Mouse (Mus musculus) MEL (cell line): ENCODE measurements around the gene Celf2. TPM values are rescaled to one million over a fixed set of nuclear protein-coding genes. Genes with fewer than 3 reads are reported as not detected.

Source experiments
- DNase-seq: peaks from one replicate; pipeline ENCODE4 v3.0.0; 2011; ENCODE audit warnings: low read depth, low spot score
- H3K27ac ChIP-seq: 2 replicates; pipeline ENCODE4 v1.5.1; 2012; ENCODE audit warnings: low read depth, mild to moderate bottlenecking, control low read depth, low read length, moderate library complexity; ENCODE audit not compliant: control insufficient read depth
- H3K27me3 ChIP-seq, 2 experiments: fragments of 150-350 bp in 1 of 2; sonication (generic) in 1 of 2; 2 replicates each; pipeline ENCODE4 v1.6.1; 2012; ENCODE audit warnings: low read length in 2 of 2, mild to moderate bottlenecking in 2 of 2, improper control_type of control experiment in 1 of 2, moderate library complexity in 1 of 2; ENCODE audit not compliant: insufficient read depth in 2 of 2, control insufficient read depth in 1 of 2
- H3K36me3 ChIP-seq, 2 experiments: 2 replicates each; pipeline ENCODE4 v1.6.1; 2012 to 2014; ENCODE audit warnings: low read length in 2 of 2, improper control_type of control experiment in 1 of 2, inconsistent platforms in 1 of 2, mild to moderate bottlenecking in 1 of 2; ENCODE audit not compliant: insufficient read depth in 2 of 2, control insufficient read depth in 1 of 2
- H3K4me1 ChIP-seq, 2 experiments: fragments of 150-350 bp in 1 of 2; sonication (generic) in 1 of 2; 2 replicates each; pipeline ENCODE4 v1.6.1; 2012; ENCODE audit warnings: low read length in 2 of 2, improper control_type of control experiment in 1 of 2, mild to moderate bottlenecking in 1 of 2; ENCODE audit not compliant: insufficient read depth in 2 of 2, control insufficient read depth in 1 of 2
- H3K4me3 ChIP-seq, 2 experiments: fragments of 150-350 bp in 1 of 2; sonication (generic) in 1 of 2; 2 replicates each; pipeline ENCODE4 v1.5.1; 2012; ENCODE audit warnings: low read depth in 2 of 2, low read length in 2 of 2, mild to moderate bottlenecking in 2 of 2, moderate library complexity in 2 of 2, control low read depth in 1 of 2, improper control_type of control experiment in 1 of 2; ENCODE audit not compliant: control insufficient read depth in 1 of 2, insufficient read depth in 1 of 2
- H3K79me2 ChIP-seq: 2 replicates; pipeline ENCODE4 v1.6.1; 2012; ENCODE audit warnings: mild to moderate bottlenecking, low read length, moderate library complexity; ENCODE audit not compliant: control insufficient read depth, poor library complexity, insufficient read depth
- H3K9ac ChIP-seq: 2 replicates; pipeline ENCODE4 v1.6.1; 2012; ENCODE audit warnings: low read depth, mild to moderate bottlenecking, control low read depth, low read length, moderate library complexity; ENCODE audit not compliant: control insufficient read depth, poor library complexity, severe bottlenecking
- H3K9me3 ChIP-seq: fragments of 150-350 bp; sonication (generic); replicated peaks from 2 replicates; pipeline ENCODE4 v1.6.1; 2012; ENCODE audit warnings: mild to moderate bottlenecking, low read length, improper control_type of control experiment, moderate library complexity; ENCODE audit not compliant: insufficient read depth
- BHLHE40 ChIP-seq: IDR thresholded peaks from 2 replicates; pipeline ENCODE4 v1.6.1; 2012; ENCODE audit warnings: low read depth, mild to moderate bottlenecking, inconsistent platforms, low read length, improper control_type of control experiment, borderline replicate concordance
- CHD1 ChIP-seq: IDR thresholded peaks from 2 replicates; pipeline ENCODE4 v1.6.1; 2012; ENCODE audit warnings: low read depth, mild to moderate bottlenecking, inconsistent platforms, low read length, improper control_type of control experiment
- E2F4 ChIP-seq: IDR thresholded peaks from 2 replicates; pipeline ENCODE4 v1.6.1; 2011; ENCODE audit warnings: low read depth, low read length, improper control_type of control experiment, borderline replicate concordance
- ELF1 ChIP-seq: IDR thresholded peaks from 2 replicates; pipeline ENCODE4 v1.6.1; 2014; ENCODE audit warnings: low read depth, mild to moderate bottlenecking, inconsistent platforms, low read length, improper control_type of control experiment, moderate library complexity
- GABPA ChIP-seq: IDR thresholded peaks from 2 replicates; pipeline ENCODE4 v1.6.1; 2012; ENCODE audit warnings: low read depth, mild to moderate bottlenecking, inconsistent platforms, low read length, improper control_type of control experiment, moderate library complexity
- GATA1 ChIP-seq: IDR thresholded peaks from 2 replicates; pipeline ENCODE4 v1.6.1; 2011; ENCODE audit warnings: low read depth, low read length, improper control_type of control experiment
- HCFC1 ChIP-seq: IDR thresholded peaks from 2 replicates; pipeline ENCODE4 v1.6.1; 2012; ENCODE audit warnings: low read depth, mild to moderate bottlenecking, inconsistent platforms, low read length, improper control_type of control experiment, moderate library complexity
- MAZ ChIP-seq: IDR thresholded peaks from 2 replicates; pipeline ENCODE4 v1.6.1; 2012; ENCODE audit warnings: low read depth, mild to moderate bottlenecking, inconsistent platforms, low read length, improper control_type of control experiment
- MXI1 ChIP-seq: IDR thresholded peaks from 2 replicates; pipeline ENCODE4 v1.6.1; 2011; ENCODE audit warnings: mild to moderate bottlenecking, low read depth, low read length, improper control_type of control experiment
- MYB ChIP-seq: IDR thresholded peaks from 2 replicates; pipeline ENCODE4 v1.6.1; 2011; ENCODE audit warnings: mild to moderate bottlenecking, low read depth, low read length, improper control_type of control experiment
- POLR2A ChIP-seq, 2 experiments: IDR thresholded peaks; 2 replicates each; pipeline ENCODE4 v1.6.1; 2011 to 2012; ENCODE audit warnings: low read length in 2 of 2, mild to moderate bottlenecking in 2 of 2, control low read depth in 1 of 2, improper control_type of control experiment in 1 of 2, low read depth in 1 of 2, moderate library complexity in 1 of 2; ENCODE audit not compliant: control insufficient read depth in 1 of 2, insufficient read depth in 1 of 2, poor library complexity in 1 of 2
- POLR2AphosphoS5 ChIP-seq: IDR thresholded peaks from 2 replicates; pipeline ENCODE4 v1.6.1; 2012; ENCODE audit warnings: low read depth, borderline replicate concordance, mild to moderate bottlenecking, inconsistent platforms, low read length, moderate library complexity, mixed read lengths
- RAD21 ChIP-seq: IDR thresholded peaks from 2 replicates; pipeline ENCODE4 v1.6.1; 2011; ENCODE audit warnings: mild to moderate bottlenecking, low read depth, low read length, improper control_type of control experiment
- RCOR1 ChIP-seq: IDR thresholded peaks from 2 replicates; pipeline ENCODE4 v1.6.1; 2012; ENCODE audit warnings: low read depth, mild to moderate bottlenecking, inconsistent platforms, low read length, improper control_type of control experiment
- TAL1 ChIP-seq: IDR thresholded peaks from 2 replicates; pipeline ENCODE4 v1.6.1; 2012; ENCODE audit warnings: mild to moderate bottlenecking, inconsistent platforms, low read length, moderate library complexity, mixed read lengths
- UBTF ChIP-seq: IDR thresholded peaks from 2 replicates; pipeline ENCODE4 v1.6.1; 2012; ENCODE audit warnings: low read depth, mild to moderate bottlenecking, inconsistent platforms, low read length, improper control_type of control experiment, moderate library complexity, borderline replicate concordance; ENCODE audit not compliant: insufficient read depth
- USF1 ChIP-seq: IDR thresholded peaks from 2 replicates; pipeline ENCODE4 v1.6.1; 2014; ENCODE audit warnings: low read depth, mild to moderate bottlenecking, inconsistent platforms, low read length, improper control_type of control experiment, moderate library complexity
- USF2 ChIP-seq, 2 experiments: IDR thresholded peaks; 2 replicates each; pipeline ENCODE4 v1.6.1; 2011 to 2012; ENCODE audit warnings: improper control_type of control experiment in 2 of 2, low read length in 2 of 2, borderline replicate concordance in 1 of 2, inconsistent platforms in 1 of 2, low read depth in 1 of 2, mild to moderate bottlenecking in 1 of 2; ENCODE audit not compliant: insufficient read depth in 1 of 2
- ZNF384 ChIP-seq: IDR thresholded peaks from 2 replicates; pipeline ENCODE4 v1.6.1; 2012; ENCODE audit warnings: low read depth, mild to moderate bottlenecking, inconsistent platforms, low read length, improper control_type of control experiment
- polyA plus RNA-seq, 2 experiments: library from polyadenylated mRNA; stranded (reverse) in 1 of 2; unstranded in 1 of 2; fragments of >175 nt in 1 of 2; fragments of >200 nt in 1 of 2; gene quantifications; 2 replicates each; pipeline versions ENCODE4 v1.2.1 to v1.2.4; 2012; ENCODE audit warnings: low replicate concordance in 2 of 2, low read depth in 1 of 2; ENCODE audit not compliant: insufficient read length in 2 of 2, insufficient read depth in 1 of 2, missing spikeins in 1 of 2
- total RNA-seq: library from RNA; depleted of rRNA; stranded (reverse); fragments of 300-350 nt; gene quantifications from 2 replicates; pipeline ENCODE4 v1.2.3, GENCODE M21; 2012

The Celf2 gene
- total and polyA plus RNA-seq, 3 experiments, result 8.9 to 16.7 TPM; not detected in 1

GRCm38 (mm10) chr2:7165786-7166185 lies 343.6 kb downstream of the Celf2 start:
- no peaks in the 10 kb centered on the region for H3K27me3 ChIP-seq
- H3K4me1 ChIP-seq, result no peaks in the 10 kb centered on the region
- no peak overlapping the region for H3K9ac ChIP-seq
- no peaks in the 10 kb centered on the region for H3K36me3 ChIP-seq
- no peaks in the 10 kb centered on the region for H3K79me2 ChIP-seq
- H3K9me3 ChIP-seq, result no peaks in the 10 kb centered on the region
- TF ChIP-seq BHLHE40 (no peak), MAZ (no peak), HCFC1 (no peak), POLR2A (IDR thresholded peaks at IDR 0.05; ENCODE audit: control insufficient read depth in 1 of 2, insufficient read depth in 1 of 2, low read depth in 1 of 2, low read length in 2 of 2, poor library complexity in 1 of 2) (no peak), ELF1 (no peak), USF1 (no peak), USF2 (IDR thresholded peaks at IDR 0.05; ENCODE audit: borderline replicate concordance in 1 of 2, insufficient read depth in 1 of 2, low read depth in 1 of 2, low read length in 2 of 2) (no peak), TAL1 (no peak), ZNF384 (no peak), GABPA (no peak)
- H3K4me3 ChIP-seq, result no peak overlapping the region
- H3K27ac ChIP-seq, result no peak overlapping the region
- no peak for DNase-seq

- DNase-seq, result no peak
- no peaks in the 10 kb centered on the region for H3K36me3 ChIP-seq
- no peak overlapping the region for H3K9ac ChIP-seq
- no peak for TF ChIP-seq POLR2AphosphoS5
- no peak for TF ChIP-seq MAZ
- no peak for TF ChIP-seq BHLHE40
- TF ChIP-seq CHD1, result no peak
- TF ChIP-seq RCOR1, result no peak
- no peak for TF ChIP-seq HCFC1
- TF ChIP-seq MXI1, result no peak
- TF ChIP-seq RAD21, result no peak
- TF ChIP-seq GATA1, result no peak
- TF ChIP-seq E2F4, result no peak
- no peak for TF ChIP-seq MYB
- TF ChIP-seq ELF1, result no peak
- TF ChIP-seq UBTF, result no peak
- H3K4me1 ChIP-seq, result no peaks in the 10 kb centered on the region
- H3K27ac ChIP-seq, result no peak overlapping the region
- no peaks in the 10 kb centered on the region for H3K27me3 ChIP-seq
- no peak overlapping the region for H3K4me3 ChIP-seq
- H3K9me3 ChIP-seq, result no peaks in the 10 kb centered on the region
- no peaks in the 10 kb centered on the region for H3K79me2 ChIP-seq
Observed at GRCm38 (mm10) chr2:7160108-7160507, 349.3 kb downstream of the Celf2 start.
